Mouse (Mus musculus) G1E (cell line): ENCODE measurements around the gene Stag1. TPM values are rescaled to one million over a fixed set of nuclear protein-coding genes. Genes with fewer than 3 reads are reported as not detected.

Experiments
- ATAC-seq: 2 replicates; pipeline ENCODE4 v1.8.0; 2016; ENCODE audit warnings: mild to moderate bottlenecking; ENCODE audit not compliant: insufficient number of reproducible peaks, poor library complexity, low FRiP score, severe bottlenecking; ENCODE audit errors: extremely low read depth
- DNase-seq: peaks from one replicate; pipeline ENCODE4 v3.0.0; 2012; ENCODE audit warnings: low spot score
- H3K27me3 ChIP-seq: 2 replicates; pipeline ENCODE4 v1.6.1; 2012; ENCODE audit warnings: mild to moderate bottlenecking, low read length, inconsistent platforms; ENCODE audit not compliant: insufficient read depth
- H3K36me3 ChIP-seq: replicated peaks from 2 replicates; pipeline ENCODE3; 2012; ENCODE audit warnings: mild to moderate bottlenecking, inconsistent platforms
- H3K4me1 ChIP-seq: 2 replicates; pipeline ENCODE4 v1.6.1; 2012; ENCODE audit warnings: low read depth, low read length, inconsistent platforms, mixed read lengths; ENCODE audit not compliant: insufficient read depth
- H3K4me3 ChIP-seq: 2 replicates; pipeline ENCODE4 v1.5.1; 2012; ENCODE audit warnings: low read depth, mild to moderate bottlenecking, inconsistent platforms, low read length, moderate library complexity, mixed read lengths
- H3K9me3 ChIP-seq: replicated peaks from 2 replicates; pipeline ENCODE4 v1.6.1; 2012; ENCODE audit warnings: inconsistent platforms
- CTCF ChIP-seq: IDR thresholded peaks from 2 replicates; pipeline ENCODE4 v1.5.1; 2012; ENCODE audit warnings: low read depth, low read length, inconsistent platforms, mixed read lengths
- GATA1 ChIP-seq: IDR thresholded peaks from 2 replicates; pipeline ENCODE4 v1.6.1; 2012; ENCODE audit warnings: borderline replicate concordance, low read length, inconsistent platforms, mixed read lengths
- GATA2 ChIP-seq: IDR thresholded peaks from 2 replicates; pipeline ENCODE4 v1.6.1; 2012; ENCODE audit warnings: low read depth, low read length, inconsistent platforms, borderline replicate concordance
- POLR2AphosphoS5 ChIP-seq: IDR thresholded peaks from 2 replicates; pipeline ENCODE4 v1.6.1; 2012; ENCODE audit warnings: low read depth, low read length, inconsistent platforms; ENCODE audit not compliant: insufficient replicate concordance
- TAL1 ChIP-seq: conservative IDR thresholded peaks from 2 replicates; pipeline ENCODE4 v1.6.1; 2012; ENCODE audit warnings: low read depth, low read length, inconsistent platforms, mixed read lengths
- polyA plus RNA-seq: library from polyadenylated mRNA; stranded (reverse); fragments of >175 nt; gene quantifications from 2 replicates; pipeline ENCODE4 v1.2.3, GENCODE M21; 2012
- total RNA-seq, 2 experiments: library from RNA; stranded (forward) in 1 of 2; stranded (reverse) in 1 of 2; fragments of 200-1000 nt in 1 of 2; fragments of >200 nt in 1 of 2; fragmentation: Nextera tagmentation in 1 of 2; gene quantifications; 2 replicates each; pipeline ENCODE4 v1.2.3; 2014 to 2017

Gene Stag1
- total and polyA plus RNA-seq, 3 experiments: 2.9 to 75.4 (median 71.5) TPM

DNA sequence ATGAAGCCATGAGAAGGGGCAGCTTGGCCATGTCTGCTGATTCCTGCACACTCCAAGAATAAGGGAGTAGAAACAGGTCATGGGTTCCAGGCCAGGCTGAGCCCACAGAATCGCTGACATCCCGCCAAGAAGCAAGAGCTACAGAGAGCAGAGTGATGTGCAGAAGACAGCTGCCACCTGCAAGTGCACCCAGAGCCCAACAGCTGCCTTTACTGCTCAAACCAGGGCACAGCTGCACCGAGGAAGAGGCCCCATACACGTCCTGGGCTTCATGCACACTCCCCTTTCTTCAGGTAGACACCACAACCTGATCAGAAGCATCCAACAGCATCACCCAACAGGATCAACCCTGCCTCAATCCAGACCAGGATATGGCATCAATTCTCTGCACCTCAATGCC lies 396.3 kb downstream of the Stag1 start:
- ATAC-seq: no peak
- Histone ChIP-seq H3K4me1 (no peaks in the 10 kb centered on the region), H3K9me3 (no peaks in the 10 kb centered on the region), H3K36me3 (peaks cover 31% of the 10 kb centered on the region), H3K4me3 (no peak overlapping the region), H3K27me3 (no peaks in the 10 kb centered on the region)
- DNase-seq: no peak
- TF ChIP-seq CTCF (no peak), TAL1 (no peak), GATA2 (no peak), GATA1 (no peak), POLR2AphosphoS5 (no peak)

- Histone ChIP-seq H3K9me3 (no peaks in the 10 kb centered on the region), H3K36me3 (peaks cover 37% of the 10 kb centered on the region), H3K4me1 (no peaks in the 10 kb centered on the region), H3K27me3 (no peaks in the 10 kb centered on the region), H3K4me3 (no peak overlapping the region)
- ATAC-seq (no peak), DNase-seq (no peak)
- no peak for TF ChIP-seq GATA1
- no peak for TF ChIP-seq GATA2
- TF ChIP-seq TAL1: no peak
- no peak for TF ChIP-seq CTCF
- no peak for TF ChIP-seq POLR2AphosphoS5
These were observed 399.5 kb downstream of the Stag1 start for GRCm38 (mm10) chr9:100997138-100997537.

DNA sequence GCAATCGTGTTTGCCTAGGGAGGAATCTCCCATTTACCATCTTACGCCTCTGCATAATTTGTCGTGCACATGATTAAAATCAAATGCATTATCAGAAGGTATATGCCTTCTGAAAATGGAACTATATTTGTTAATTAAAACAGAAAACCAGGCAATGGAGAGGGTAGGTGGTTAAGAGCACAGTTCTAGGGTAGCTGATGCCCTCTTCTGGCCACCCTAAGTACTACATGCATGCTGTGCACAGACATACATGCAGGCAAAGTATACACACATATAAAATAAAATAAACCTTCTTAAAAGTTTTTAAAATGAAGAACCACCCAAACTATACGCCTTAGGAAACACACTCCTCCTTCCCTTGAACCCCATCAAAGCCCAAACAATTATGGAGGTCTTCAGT lies 404.5 kb downstream of the Stag1 start:
- DNase-seq: no peak
- Histone ChIP-seq H3K27me3 (no peaks in the 10 kb centered on the region), H3K4me3 (no peak overlapping the region), H3K36me3 (peaks cover 18% of the 10 kb centered on the region), H3K4me1 (no peaks in the 10 kb centered on the region), H3K9me3 (0 out of 2 replicates have a peak, but pooled peaks cover 2% of the 10 kb centered on the region)
- ATAC-seq: peak; percentile 28; the same call in 1 of the 2 replicates
- TF ChIP-seq CTCF (peak; percentile 59; the same call in 1 of the 2 replicates), POLR2AphosphoS5 (no peak)

- H3K4me3 ChIP-seq: no peak overlapping the region
- no peak for TF ChIP-seq POLR2AphosphoS5
- TF ChIP-seq TAL1: no peak
- no peak for TF ChIP-seq GATA1
- TF ChIP-seq GATA2: no peak
- no peak for TF ChIP-seq CTCF
- H3K27me3 ChIP-seq: no peaks in the 10 kb centered on the region
- H3K36me3 ChIP-seq: peaks cover 18% of the 10 kb centered on the region
- ATAC-seq (no peak), DNase-seq (no peak)
- H3K4me1 ChIP-seq: no peaks in the 10 kb centered on the region
- H3K9me3 ChIP-seq: 0 out of 2 replicates have a peak, but pooled peaks cover 2% of the 10 kb centered on the region
These were observed 405.2 kb downstream of the Stag1 start for GRCm38 (mm10) chr9:101002841-101003240.

DNA sequence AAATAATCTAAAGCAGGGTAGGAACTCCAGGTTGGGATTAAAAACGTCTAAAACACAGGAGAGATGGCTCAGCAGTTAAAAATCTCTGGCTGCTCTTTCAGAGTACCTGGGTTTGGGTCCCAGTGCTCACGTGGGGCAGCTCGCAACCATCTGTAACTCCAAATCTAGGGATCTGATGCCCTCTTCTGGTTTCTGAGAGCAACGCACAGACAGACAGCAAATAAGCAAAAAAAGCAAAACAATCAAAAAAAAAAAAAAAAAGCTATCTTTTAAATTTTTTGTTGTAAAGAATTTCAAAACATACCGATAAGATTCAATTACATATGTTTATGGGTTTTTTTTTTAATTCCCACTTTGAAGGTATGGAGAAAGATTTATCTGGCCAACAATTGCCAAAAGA lies 405.7 kb downstream of the Stag1 start:
- no peaks in the 10 kb centered on the region for H3K4me1 ChIP-seq
- H3K36me3 ChIP-seq: peaks cover 16% of the 10 kb centered on the region
- no peaks in the 10 kb centered on the region for H3K27me3 ChIP-seq
- ATAC-seq (no peak), DNase-seq (no peak)
- H3K4me3 ChIP-seq: no peak overlapping the region
- 0 out of 2 replicates have a peak, but pooled peaks cover 2% of the 10 kb centered on the region for H3K9me3 ChIP-seq
- TF ChIP-seq TAL1 (no peak), GATA2 (no peak), CTCF (no peak), GATA1 (no peak), POLR2AphosphoS5 (no peak)

- Histone ChIP-seq H3K4me1 (no peaks in the 10 kb centered on the region), H3K36me3 (peaks cover 9% of the 10 kb centered on the region), H3K4me3 (no peak overlapping the region), H3K27me3 (no peaks in the 10 kb centered on the region), H3K9me3 (0 out of 2 replicates have a peak, but pooled peaks cover 2% of the 10 kb centered on the region)
- ATAC-seq: no peak
- TF ChIP-seq TAL1 (no peak), POLR2AphosphoS5 (no peak)
- DNase-seq: no peak
These were observed 408.3 kb downstream of the Stag1 start for GRCm38 (mm10) chr9:101005866-101006265.

Other genes starting within 250 kb of the Stag1 start
- gene Il20rb, start 111.0 kb upstream of the Stag1 start, total RNA-seq (2014; fragmentation: Nextera tagmentation): 1.1 and 1.2 TPM in 2 replicates
- 0.71 and 0.93 TPM in 2 replicates for gene Il20rb, start 111.0 kb upstream of the Stag1 start, total RNA-seq (2017)
- gene Il20rb, start 111.0 kb upstream of the Stag1 start, polyA plus RNA-seq: 0.20 and 0.22 TPM in 2 replicates
- 40.0 and 41.2 TPM in 2 replicates for gene Nck1, start 51.7 kb upstream of the Stag1 start, total RNA-seq (2014; fragmentation: Nextera tagmentation)
- gene Nck1, start 51.7 kb upstream of the Stag1 start, total RNA-seq (2017): 44.0 and 64.9 TPM in 2 replicates
- 2.9 and 3.4 TPM in 2 replicates for gene Nck1, start 51.7 kb upstream of the Stag1 start, polyA plus RNA-seq
- not detected in 2 replicates for gene Slc35g2, start 26.7 kb upstream of the Stag1 start, total RNA-seq (2014; fragmentation: Nextera tagmentation)
- 0.05 and 0.12 TPM in 2 replicates for gene Slc35g2, start 26.7 kb upstream of the Stag1 start, total RNA-seq (2017)
- not detected in 2 replicates for gene Slc35g2, start 26.7 kb upstream of the Stag1 start, polyA plus RNA-seq